Mouse (Mus musculus) heart, embryonic 11.5 days (tissue): Measurements from ENCODE around the gene Pld5. TPM values are rescaled to one million over a fixed set of nuclear protein-coding genes. Genes with fewer than 3 reads are reported as not detected.

Experiments
- ATAC-seq: fragments of 200-750 bp; cut with Nextera tagmentation; replicated peaks from 2 replicates; pipeline ENCODE4 v1.8.0; 2017; ENCODE audit warnings: moderate library complexity; ENCODE audit not compliant: insufficient number of reproducible peaks, low FRiP score, low TSS enrichment
- H3K27ac ChIP-seq: fragments of 300-500 bp; sonication (generic); 2 replicates; pipeline ENCODE4 v1.5.1; 2014; ENCODE audit warnings: mild to moderate bottlenecking, low read depth, low read length
- H3K27me3 ChIP-seq: fragments of 300-500 bp; sonication (generic); 2 replicates; pipeline ENCODE4 v1.6.1; 2014; ENCODE audit warnings: mild to moderate bottlenecking, low read length, mixed read lengths; ENCODE audit not compliant: control insufficient read depth, insufficient read depth
- H3K36me3 ChIP-seq: fragments of 300-500 bp; sonication (generic); 2 replicates; pipeline ENCODE4 v1.6.1; 2014; ENCODE audit warnings: mild to moderate bottlenecking, low read length, moderate library complexity, mixed read lengths; ENCODE audit not compliant: control insufficient read depth, insufficient read depth
- H3K4me1 ChIP-seq: fragments of 300-500 bp; sonication (generic); 2 replicates; pipeline ENCODE4 v1.6.1; 2014; ENCODE audit warnings: low read length; ENCODE audit not compliant: control insufficient read depth, insufficient read depth
- H3K4me2 ChIP-seq: fragments of 300-500 bp; sonication (generic); 2 replicates; pipeline ENCODE4 v1.6.1; 2014; ENCODE audit warnings: mild to moderate bottlenecking, moderate library complexity
- H3K4me3 ChIP-seq: fragments of 300-500 bp; sonication (generic); 2 replicates; pipeline ENCODE4 v1.5.1; 2014; ENCODE audit warnings: low read depth, low read length
- H3K9ac ChIP-seq: fragments of 300-500 bp; sonication (generic); 2 replicates; pipeline ENCODE4 v1.6.1; 2014; ENCODE audit warnings: mild to moderate bottlenecking, low read depth, low read length, moderate library complexity
- H3K9me3 ChIP-seq: fragments of 300-500 bp; sonication (generic); replicated peaks from 2 replicates; pipeline ENCODE4 v1.6.1; 2016; ENCODE audit warnings: low read length; ENCODE audit not compliant: control insufficient read depth
- WGBS: fragments of 180-500 bp; shearing (Covaris S2); extraction: QIAGEN DNeasy Blood & Tissue Kit; methylation state at CpG from one replicate; pipeline ENCODE4 v1.1.7; 2014; ENCODE audit not compliant: insufficient replicate concordance; 5-methylcytosine and 5-hydroxymethylcytosine counted together
- polyA plus RNA-seq: library from polyadenylated mRNA; unstranded; fragments of >200 nt; fragmentation: Nextera tagmentation; extraction: Ambion mirVana; gene quantifications from 2 replicates; pipeline ENCODE4 v1.2.1, GENCODE M21; 2014

The Pld5 gene
- polyA plus RNA-seq, 1 experiment from 2014 or later: 0.39 TPM

GRCm38 (mm10) chr1:176080969-176081368 is 194.1 kb downstream of the Pld5 start:
- no peak overlapping the region for H3K4me3 ChIP-seq
- H3K4me2 ChIP-seq: no peak overlapping the region
- no peak for ATAC-seq
- H3K4me1 ChIP-seq: no peaks in the 10 kb centered on the region
- H3K9me3 ChIP-seq: no peaks in the 10 kb centered on the region
- no peaks in the 10 kb centered on the region for H3K36me3 ChIP-seq
- no peak overlapping the region for H3K27ac ChIP-seq
- WGBS: 61% methylated on average over 2 of the region's 2 CpGs
- H3K27me3 ChIP-seq: no peaks in the 10 kb centered on the region
- no peak overlapping the region for H3K9ac ChIP-seq

- WGBS: 51% methylated on average over 7 of the region's 7 CpGs
- Histone ChIP-seq H3K36me3 (no peaks in the 10 kb centered on the region), H3K9ac (no peak overlapping the region), H3K4me3 (no peak overlapping the region), H3K4me1 (peaks cover 8% of the 10 kb centered on the region), H3K27me3 (no peaks in the 10 kb centered on the region), H3K4me2 (no peak overlapping the region), H3K27ac (no peak overlapping the region), H3K9me3 (no peaks in the 10 kb centered on the region)
- ATAC-seq: peak; percentile 49; the same call in 1 of the 2 replicates
These were observed 196.7 kb downstream of the Pld5 start for GRCm38 (mm10) chr1:176078410-176078809.

- peaks cover 8% of the 10 kb centered on the region for H3K4me1 ChIP-seq
- ATAC-seq: no peak
These were observed 198.3 kb downstream of the Pld5 start for GRCm38 (mm10) chr1:176076799-176077198.

GRCm38 (mm10) chr1:176075810-176076209 is 199.3 kb downstream of the Pld5 start:
- H3K4me1 ChIP-seq: peaks cover 8% of the 10 kb centered on the region
- no peak overlapping the region for H3K4me3 ChIP-seq
- no peak overlapping the region for H3K4me2 ChIP-seq
- no peak overlapping the region for H3K27ac ChIP-seq
- H3K9ac ChIP-seq: no peak overlapping the region
- no peaks in the 10 kb centered on the region for H3K27me3 ChIP-seq
- no peaks in the 10 kb centered on the region for H3K9me3 ChIP-seq
- ATAC-seq: no peak
- no peaks in the 10 kb centered on the region for H3K36me3 ChIP-seq

More at GRCm38 (mm10) chr1:176076799-176077198, 198.3 kb downstream of the Pld5 start:
- no peak overlapping the region for H3K4me2 ChIP-seq
- no peaks in the 10 kb centered on the region for H3K9me3 ChIP-seq
- no peaks in the 10 kb centered on the region for H3K27me3 ChIP-seq
- no peaks in the 10 kb centered on the region for H3K36me3 ChIP-seq
- no peak overlapping the region for H3K9ac ChIP-seq
- no peak overlapping the region for H3K4me3 ChIP-seq
- H3K27ac ChIP-seq: no peak overlapping the region

GRCm38 (mm10) chr1:176075409-176075808 is 199.7 kb downstream of the Pld5 start:
- H3K4me3 ChIP-seq: no peak overlapping the region
- peaks cover 8% of the 10 kb centered on the region for H3K4me1 ChIP-seq
- no peak overlapping the region for H3K27ac ChIP-seq
- no peaks in the 10 kb centered on the region for H3K9me3 ChIP-seq
- H3K4me2 ChIP-seq: no peak overlapping the region
- no peak for ATAC-seq
- no peaks in the 10 kb centered on the region for H3K36me3 ChIP-seq
- no peak overlapping the region for H3K9ac ChIP-seq
- no peaks in the 10 kb centered on the region for H3K27me3 ChIP-seq
- WGBS: 50% methylated on average over 1 of the region's 1 CpGs

GRCm38 (mm10) chr1:176074526-176074925 is 200.6 kb downstream of the Pld5 start:
- Histone ChIP-seq H3K4me1 (peaks cover 8% of the 10 kb centered on the region), H3K36me3 (no peaks in the 10 kb centered on the region), H3K27me3 (no peaks in the 10 kb centered on the region), H3K27ac (no peak overlapping the region), H3K9ac (no peak overlapping the region), H3K9me3 (no peaks in the 10 kb centered on the region), H3K4me3 (no peak overlapping the region), H3K4me2 (no peak overlapping the region)
- ATAC-seq: no peak
- 39% methylated on average over 5 of the region's 5 CpGs for WGBS

- H3K27ac ChIP-seq: no peak overlapping the region
- H3K4me2 ChIP-seq: no peak overlapping the region
- H3K4me1 ChIP-seq: no peaks in the 10 kb centered on the region
- H3K9ac ChIP-seq: no peak overlapping the region
- no peaks in the 10 kb centered on the region for H3K9me3 ChIP-seq
- no peak overlapping the region for H3K4me3 ChIP-seq
- no peaks in the 10 kb centered on the region for H3K36me3 ChIP-seq
- no peak for ATAC-seq
- no peaks in the 10 kb centered on the region for H3K27me3 ChIP-seq
These were observed 209.8 kb downstream of the Pld5 start for GRCm38 (mm10) chr1:176065281-176065680.

- Histone ChIP-seq H3K4me1 (no peaks in the 10 kb centered on the region), H3K9ac (no peak overlapping the region), H3K27ac (no peak overlapping the region), H3K36me3 (no peaks in the 10 kb centered on the region), H3K4me3 (no peak overlapping the region), H3K4me2 (no peak overlapping the region), H3K27me3 (no peaks in the 10 kb centered on the region), H3K9me3 (no peaks in the 10 kb centered on the region)
- no peak for ATAC-seq
These were observed 210.6 kb downstream of the Pld5 start for GRCm38 (mm10) chr1:176064471-176064870.

GRCm38 (mm10) chr1:176053653-176054052 is 221.5 kb downstream of the Pld5 start:
- Histone ChIP-seq H3K4me2 (no peak overlapping the region), H3K36me3 (no peaks in the 10 kb centered on the region), H3K27me3 (no peaks in the 10 kb centered on the region), H3K4me3 (no peak overlapping the region), H3K9me3 (no peaks in the 10 kb centered on the region), H3K9ac (no peak overlapping the region), H3K4me1 (no peaks in the 10 kb centered on the region), H3K27ac (no peak overlapping the region)
- ATAC-seq: no peak
- 43% methylated on average over 1 of the region's 1 CpGs for WGBS
